Mouse (Mus musculus): ENCODE measurements around the gene Kif13a. TPM values are rescaled to one million over a fixed set of nuclear protein-coding genes. Genes with fewer than 3 reads are reported as not detected.
A peak's percentile ranks its signal among the peaks of the same experiment; 100 is the strongest.

Kif13a gene
- polyA plus RNA-seq, 1 experiment from 2014 or later: 2.5 TPM

DNA sequence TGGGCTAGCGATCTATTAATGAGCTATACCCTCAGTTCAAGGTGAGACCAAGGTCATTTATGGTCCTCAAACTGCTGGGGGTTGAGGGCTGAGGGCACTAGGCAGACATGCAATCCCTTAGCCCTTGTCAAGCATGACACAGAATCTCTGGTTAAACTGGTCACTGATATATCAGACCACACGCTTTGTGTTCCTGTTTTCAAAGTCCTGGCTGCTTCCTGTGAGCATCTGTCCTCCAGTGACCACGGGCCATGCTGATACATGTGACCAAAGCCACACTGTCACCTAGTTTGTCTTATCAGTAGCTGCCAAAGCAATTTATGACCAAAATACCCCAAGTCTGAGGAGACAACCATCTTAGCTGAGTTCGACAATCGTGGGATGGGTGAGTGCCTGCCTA lies 154.7 kb downstream of the Kif13a start:
- Histone ChIP-seq H3K36me3 (peaks cover 19% of the 10 kb centered on the region), H3K9ac (no peak overlapping the region), H3K27ac (0 out of 2 replicates have a peak overlapping the region, but pooled peaks have one; percentile 9), H3K27me3 (no peaks in the 10 kb centered on the region), H3K4me3 (replicated peaks) (no peak overlapping the region), H3K4me2 (no peak overlapping the region), H3K9me3 (replicated peaks) (no peaks in the 10 kb centered on the region), H3K4me1 (replicated peaks) (peaks cover 47% of the 10 kb centered on the region)
- DNase-seq (no peak), ATAC-seq (ENCODE audit: low read depth) (no peak)
- whole genome bisulfite sequencing (ENCODE audit: insufficient replicate concordance): 22% methylated on average over 5 of the region's 5 CpGs

DNA sequence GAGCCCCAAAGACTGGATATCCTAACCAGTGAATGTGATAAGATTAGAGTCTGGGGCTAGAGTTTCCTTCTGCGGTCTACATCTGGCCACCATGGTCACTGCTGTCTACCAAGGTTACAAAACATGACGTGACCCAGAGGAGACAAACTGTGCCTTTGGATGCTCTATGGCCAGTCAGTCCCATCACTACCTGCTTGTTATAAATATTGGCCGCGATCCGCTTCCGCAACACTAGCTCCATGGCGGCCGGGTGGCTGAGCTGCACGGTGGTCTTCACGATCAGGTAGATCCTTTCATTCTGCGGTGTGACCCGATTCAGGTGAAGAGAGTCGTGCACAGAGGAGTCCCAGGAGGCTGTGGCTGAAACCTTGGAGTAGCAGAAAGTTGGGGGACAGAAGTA lies 157.1 kb downstream of the Kif13a start:
- Histone ChIP-seq H3K36me3 (peaks cover 24% of the 10 kb centered on the region), H3K9me3 (replicated peaks) (no peaks in the 10 kb centered on the region), H3K27ac (no peak overlapping the region), H3K4me2 (no peak overlapping the region), H3K4me1 (replicated peaks) (peaks cover 41% of the 10 kb centered on the region), H3K9ac (no peak overlapping the region), H3K4me3 (replicated peaks) (no peak overlapping the region), H3K27me3 (no peaks in the 10 kb centered on the region)
- no peak for ATAC-seq (ENCODE audit: low read depth)
- DNase-seq: no peak
- 91% methylated on average over 13 of the region's 13 CpGs for WGBS (ENCODE audit: insufficient replicate concordance)

- WGBS (ENCODE audit: insufficient replicate concordance): 57% methylated on average over 2 of the region's 2 CpGs
- Histone ChIP-seq H3K27me3 (no peaks in the 10 kb centered on the region), H3K9ac (no peak overlapping the region), H3K9me3 (replicated peaks) (no peaks in the 10 kb centered on the region), H3K4me1 (replicated peaks) (peaks cover 10% of the 10 kb centered on the region), H3K4me3 (replicated peaks) (no peak overlapping the region), H3K27ac (no peak overlapping the region), H3K4me2 (no peak overlapping the region), H3K36me3 (peaks cover 12% of the 10 kb centered on the region)
- ATAC-seq (ENCODE audit: low read depth) (no peak), DNase-seq (no peak)
These were observed 164.3 kb downstream of the Kif13a start for GRCm38 (mm10) chr13:46765361-46765760.

- H3K4me2 ChIP-seq: no peak overlapping the region
- no peak for DNase-seq
- no peaks in the 10 kb centered on the region for H3K27me3 ChIP-seq
- WGBS (ENCODE audit: insufficient replicate concordance): 85% methylated on average over 9 of the region's 9 CpGs
- no peak overlapping the region for H3K4me3 ChIP-seq (replicated peaks)
- peaks cover 10% of the 10 kb centered on the region; the same call in 1 of the 2 replicates for H3K36me3 ChIP-seq
- no peak overlapping the region for H3K27ac ChIP-seq
- no peaks in the 10 kb centered on the region for H3K9me3 ChIP-seq (replicated peaks)
- no peak for ATAC-seq (ENCODE audit: low read depth)
- no peak overlapping the region for H3K9ac ChIP-seq
- H3K4me1 ChIP-seq (replicated peaks): peaks cover 5% of the 10 kb centered on the region
These were observed 166.5 kb downstream of the Kif13a start for GRCm38 (mm10) chr13:46763210-46763609.

- H3K36me3 ChIP-seq: 0 out of 2 replicates have a peak, but pooled peaks cover 6% of the 10 kb centered on the region
- no peak overlapping the region for H3K9ac ChIP-seq
- no peak for ATAC-seq (ENCODE audit: low read depth)
- no peak overlapping the region for H3K4me2 ChIP-seq
- H3K9me3 ChIP-seq (replicated peaks): no peaks in the 10 kb centered on the region
- WGBS (ENCODE audit: insufficient replicate concordance): 67% methylated on average over 6 of the region's 6 CpGs
- H3K27ac ChIP-seq: no peak overlapping the region
- H3K4me1 ChIP-seq (replicated peaks): peaks cover 5% of the 10 kb centered on the region
- H3K27me3 ChIP-seq: no peaks in the 10 kb centered on the region
- H3K4me3 ChIP-seq (replicated peaks): no peak overlapping the region
- no peak for DNase-seq
These were observed 168.7 kb downstream of the Kif13a start for GRCm38 (mm10) chr13:46760921-46761320.

- no peak overlapping the region for H3K27ac ChIP-seq
- WGBS (ENCODE audit: insufficient replicate concordance): 77% methylated on average over 8 of the region's 8 CpGs
- no peaks in the 10 kb centered on the region for H3K27me3 ChIP-seq
- H3K36me3 ChIP-seq: 0 out of 2 replicates have a peak, but pooled peaks cover 6% of the 10 kb centered on the region
- ATAC-seq (ENCODE audit: low read depth): no peak
- no peak overlapping the region for H3K4me2 ChIP-seq
- no peak overlapping the region for H3K9ac ChIP-seq
- H3K4me3 ChIP-seq (replicated peaks): no peak overlapping the region
- no peaks in the 10 kb centered on the region for H3K4me1 ChIP-seq (replicated peaks)
- no peak for DNase-seq
- H3K9me3 ChIP-seq (replicated peaks): no peaks in the 10 kb centered on the region
These were observed 170.3 kb downstream of the Kif13a start for GRCm38 (mm10) chr13:46759281-46759809.

DNA sequence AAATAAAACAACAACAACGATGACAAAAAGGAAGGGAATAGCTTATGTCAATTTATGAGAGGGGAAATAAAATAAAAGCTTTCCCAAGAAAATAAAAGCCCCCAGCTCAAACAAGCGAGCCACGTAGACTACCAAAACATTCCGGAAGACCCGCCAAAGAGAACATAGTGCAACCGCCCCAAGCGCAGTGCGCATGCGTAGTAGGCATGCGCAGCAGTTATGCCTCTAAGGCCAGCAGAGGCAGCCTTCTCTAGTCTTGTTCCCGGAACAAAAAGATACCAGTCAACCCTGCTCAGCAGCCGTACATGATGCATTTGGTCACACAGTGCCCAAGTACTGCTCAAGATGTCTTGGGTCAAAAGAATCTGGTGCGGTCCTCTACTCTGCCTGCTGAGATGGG lies 171.0 kb downstream of the Kif13a start:
- ATAC-seq (ENCODE audit: low read depth) (no peak), DNase-seq (no peak)
- no peaks in the 10 kb centered on the region for H3K4me1 ChIP-seq (replicated peaks)
- H3K4me2 ChIP-seq: no peak overlapping the region
- WGBS (ENCODE audit: insufficient replicate concordance): 83% methylated on average over 13 of the region's 13 CpGs
- 0 out of 2 replicates have a peak, but pooled peaks cover 6% of the 10 kb centered on the region for H3K36me3 ChIP-seq
- no peaks in the 10 kb centered on the region for H3K9me3 ChIP-seq (replicated peaks)
- H3K9ac ChIP-seq: no peak overlapping the region
- no peak overlapping the region for H3K4me3 ChIP-seq (replicated peaks)
- no peak overlapping the region for H3K27ac ChIP-seq
- H3K27me3 ChIP-seq: no peaks in the 10 kb centered on the region

DNA sequence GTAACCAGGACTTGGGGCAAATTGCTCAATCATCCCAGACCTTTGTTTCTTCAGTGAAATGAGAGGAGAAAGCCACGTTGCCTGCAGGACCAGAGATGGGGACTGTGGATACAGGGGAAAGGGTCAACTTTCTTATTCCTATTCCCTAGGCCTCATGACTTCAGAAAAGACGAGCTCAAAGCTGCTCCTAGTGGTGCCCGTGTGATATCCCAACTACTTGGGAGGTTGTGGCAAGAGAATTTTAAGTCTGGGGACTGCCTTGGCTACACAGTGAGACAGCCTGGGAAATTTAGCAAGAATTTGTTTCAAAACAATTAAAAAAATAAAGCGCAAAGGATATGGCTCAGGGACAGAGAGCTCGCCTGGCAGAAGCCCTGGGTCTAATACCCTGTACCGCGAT lies 171.7 kb downstream of the Kif13a start:
- Histone ChIP-seq H3K4me2 (no peak overlapping the region), H3K27ac (no peak overlapping the region), H3K4me3 (replicated peaks) (no peak overlapping the region), H3K9me3 (replicated peaks) (no peaks in the 10 kb centered on the region), H3K4me1 (replicated peaks) (no peaks in the 10 kb centered on the region), H3K36me3 (0 out of 2 replicates have a peak, but pooled peaks cover 6% of the 10 kb centered on the region), H3K27me3 (no peaks in the 10 kb centered on the region), H3K9ac (no peak overlapping the region)
- 71% methylated on average over 7 of the region's 7 CpGs for WGBS (ENCODE audit: insufficient replicate concordance)
- ATAC-seq (ENCODE audit: low read depth) (no peak), DNase-seq (no peak)

DNA sequence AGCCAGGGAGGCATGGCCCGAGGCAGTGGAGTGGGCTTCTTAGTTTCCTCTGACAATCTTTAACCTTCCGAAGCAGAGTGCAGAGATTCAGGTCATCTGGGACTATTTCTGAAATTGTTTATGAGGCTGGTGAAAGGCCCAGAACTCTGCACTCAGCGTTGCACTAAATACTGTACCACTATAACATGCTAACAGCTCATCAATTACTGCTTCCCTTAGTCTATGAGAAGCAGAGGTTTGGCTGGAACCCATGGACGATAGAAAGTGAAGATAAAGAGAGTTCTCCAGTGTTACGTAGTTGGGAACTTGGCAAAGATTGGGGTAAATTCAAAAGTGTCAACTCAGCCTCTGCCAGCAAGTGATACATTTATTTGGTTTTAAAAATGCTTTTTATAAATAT lies 176.4 kb downstream of the Kif13a start:
- peaks cover 10% of the 10 kb centered on the region for H3K4me1 ChIP-seq (replicated peaks)
- H3K9ac ChIP-seq: no peak overlapping the region
- H3K36me3 ChIP-seq: no peaks in the 10 kb centered on the region; the same call in 1 of the 2 replicates
- H3K27ac ChIP-seq: no peak overlapping the region
- H3K9me3 ChIP-seq (replicated peaks): no peaks in the 10 kb centered on the region
- no peak overlapping the region for H3K4me2 ChIP-seq
- DNase-seq (no peak), ATAC-seq (ENCODE audit: low read depth) (no peak)
- H3K27me3 ChIP-seq: no peaks in the 10 kb centered on the region
- no peak overlapping the region for H3K4me3 ChIP-seq (replicated peaks)
- 72% methylated on average over 5 of the region's 5 CpGs for WGBS (ENCODE audit: insufficient replicate concordance)

DNA sequence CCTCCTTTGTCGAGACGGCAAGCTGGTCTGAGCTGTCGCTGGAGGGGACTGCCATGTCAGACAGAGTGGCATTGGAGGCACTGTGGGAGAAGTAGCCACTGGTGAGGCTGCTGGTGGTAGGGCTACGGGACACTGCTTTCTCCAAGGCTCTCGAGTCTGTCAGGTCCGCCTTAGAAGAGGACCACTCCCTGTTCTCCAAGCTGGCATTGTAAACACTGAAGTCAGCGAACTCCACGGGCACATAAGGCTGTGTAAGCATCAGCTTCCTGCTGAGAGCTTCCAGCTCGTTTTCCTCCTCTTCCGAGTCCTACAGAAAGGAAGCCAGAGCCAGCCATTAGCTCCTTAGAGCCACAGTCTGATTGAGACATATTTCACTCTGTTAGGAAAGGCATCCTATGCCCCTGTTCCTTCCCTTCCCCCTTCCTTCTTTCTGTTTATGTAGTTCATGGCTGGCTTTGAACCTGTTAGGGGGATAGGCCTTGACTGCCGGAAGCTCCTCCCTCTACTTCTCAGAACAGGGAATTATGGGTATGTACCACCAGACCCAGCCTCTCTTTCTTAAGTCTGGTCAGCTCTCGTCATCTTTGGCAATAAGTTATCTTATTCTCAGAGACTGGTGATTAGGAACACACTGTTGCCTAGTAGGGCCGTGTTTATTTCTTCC lies 177.0 kb downstream of the Kif13a start:
- Histone ChIP-seq H3K9ac (no peak overlapping the region), H3K27me3 (no peaks in the 10 kb centered on the region)
- WGBS (ENCODE audit: insufficient replicate concordance): 76% methylated on average over 13 of the region's 13 CpGs

GRCm38 (mm10) chr13:46748138-46748873 lies 181.4 kb downstream of the Kif13a start:
- no peak overlapping the region for H3K27ac ChIP-seq
- peak overlapping the region; percentile 9; the same call in 1 of the 2 replicates for H3K4me2 ChIP-seq
- H3K9me3 ChIP-seq (replicated peaks): no peaks in the 10 kb centered on the region
- peak; percentile 94 for ATAC-seq (ENCODE audit: low read depth)
- H3K4me1 ChIP-seq (replicated peaks): peaks cover 23% of the 10 kb centered on the region
- no peaks in the 10 kb centered on the region; the same call in 1 of the 2 replicates for H3K36me3 ChIP-seq
- no peaks in the 10 kb centered on the region for H3K27me3 ChIP-seq
- H3K4me3 ChIP-seq (replicated peaks): no peak overlapping the region
- peak; percentile 24 for DNase-seq
- H3K9ac ChIP-seq: no peak overlapping the region
- 18% methylated on average over 5 of the region's 5 CpGs for WGBS (ENCODE audit: insufficient replicate concordance)

More for the DNA sequence above, 177.0 kb downstream of the Kif13a start:
- no peak overlapping the region for H3K27ac ChIP-seq
- ATAC-seq (ENCODE audit: low read depth) (no peak), DNase-seq (no peak)
- H3K4me1 ChIP-seq (replicated peaks): peaks cover 16% of the 10 kb centered on the region
- H3K4me2 ChIP-seq: no peak overlapping the region
- H3K4me3 ChIP-seq (replicated peaks): no peak overlapping the region
- H3K9me3 ChIP-seq (replicated peaks): no peaks in the 10 kb centered on the region
- no peaks in the 10 kb centered on the region; the same call in 1 of the 2 replicates for H3K36me3 ChIP-seq

Data from liver, embryonic 13.5 days (tissue).